Mouse (Mus musculus) midbrain, postnatal 0 days (tissue): ENCODE data around the gene Reps1. TPM values are rescaled to one million over a fixed set of nuclear protein-coding genes. Genes with fewer than 3 reads are reported as not detected.

Experiments used
- ATAC-seq: fragments of 200-750 bp; cut with Nextera tagmentation; 2 replicates; pipeline ENCODE4 v1.8.0; 2017; ENCODE audit warnings: moderate number of reproducible peaks, mild to moderate bottlenecking, moderate TSS enrichment, moderate library complexity; ENCODE audit not compliant: low FRiP score
- DNase-seq: peaks from one replicate; pipeline ENCODE4 v3.0.0-alpha.2; 2015; ENCODE audit warnings: low spot score
- H3K27ac ChIP-seq: fragments of 300-500 bp; sonication (generic); 2 replicates; pipeline ENCODE4 v1.5.1; 2014; ENCODE audit warnings: low read depth, mild to moderate bottlenecking, low read length, mixed read lengths
- H3K27me3 ChIP-seq: fragments of 300-500 bp; sonication (generic); 2 replicates; pipeline ENCODE4 v1.6.1; 2014; ENCODE audit warnings: low read length, control low read depth, mixed read lengths; ENCODE audit not compliant: insufficient read depth
- H3K36me3 ChIP-seq: fragments of 300-500 bp; sonication (generic); 2 replicates; pipeline ENCODE4 v1.6.1; 2014; ENCODE audit warnings: low read length, control low read depth, mixed read lengths; ENCODE audit not compliant: insufficient read depth
- H3K4me1 ChIP-seq: fragments of 300-500 bp; sonication (generic); 2 replicates; pipeline ENCODE4 v1.6.1; 2014; ENCODE audit warnings: mild to moderate bottlenecking, control low read depth, antibody characterized with exemption, low read length, mixed read lengths; ENCODE audit not compliant: insufficient read depth
- H3K4me2 ChIP-seq: fragments of 300-500 bp; sonication (generic); 2 replicates; pipeline ENCODE4 v1.6.1; 2014; ENCODE audit warnings: low read depth, mild to moderate bottlenecking, low read length, mixed read lengths; ENCODE audit not compliant: poor library complexity, severe bottlenecking
- H3K4me3 ChIP-seq: fragments of 300-500 bp; sonication (generic); 2 replicates; pipeline ENCODE4 v1.5.1; 2014; ENCODE audit warnings: low read depth, mild to moderate bottlenecking, low read length, moderate library complexity
- H3K9ac ChIP-seq: fragments of 300-500 bp; sonication (generic); replicated peaks from 2 replicates; pipeline ENCODE4 v1.6.1; 2014; ENCODE audit warnings: mild to moderate bottlenecking, low read length, moderate library complexity, mixed read lengths; ENCODE audit not compliant: poor library complexity, severe bottlenecking
- H3K9me3 ChIP-seq: fragments of 300-500 bp; sonication (generic); 2 replicates; pipeline ENCODE4 v1.6.1; 2016; ENCODE audit warnings: low read length, control low read depth
- CTCF ChIP-seq: IDR thresholded peaks from 2 replicates; pipeline ENCODE4 v1.5.1; 2016; ENCODE audit warnings: antibody characterized with exemption, mild to moderate bottlenecking
- WGBS: fragments of 180-500 bp; shearing (Covaris S2); extraction: QIAGEN DNeasy Blood & Tissue Kit; methylation state at CpG from one replicate; pipeline ENCODE4 v1.1.7; 2014; 5-methylcytosine and 5-hydroxymethylcytosine counted together
- polyA plus RNA-seq: library from polyadenylated mRNA; unstranded; fragments of >200 nt; fragmentation: Nextera tagmentation; extraction: Ambion mirVana; gene quantifications from 2 replicates; pipeline ENCODE4 v1.2.1, GENCODE M21; 2015
- total RNA-seq: library from RNA; depleted of rRNA; stranded (reverse); fragments of >200 nt; gene quantifications from 2 replicates; pipeline ENCODE4 v1.2.3, GENCODE M21; 2014

Gene Reps1
- total and polyA plus RNA-seq, 2 experiments from 2014 or later: 22.5 to 72.0 TPM

DNA sequence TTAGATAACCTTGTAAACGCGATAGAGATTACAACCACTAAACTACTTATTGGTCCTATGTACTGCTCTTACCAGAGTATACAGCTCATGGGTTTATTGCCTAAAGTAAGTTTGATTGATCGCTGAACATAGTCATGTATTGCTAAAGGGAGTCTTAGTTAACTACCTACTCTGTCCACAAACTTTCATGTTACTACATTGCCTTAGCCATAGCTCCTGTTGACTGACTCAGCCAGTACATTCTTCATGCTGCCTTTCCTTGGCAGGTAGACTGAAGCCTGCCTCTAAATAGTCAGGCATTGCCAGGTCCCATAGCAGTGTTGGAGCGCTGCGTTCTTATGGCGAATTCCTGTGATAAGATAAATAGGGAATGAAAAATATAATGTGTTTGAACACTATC is 20.2 kb downstream of the Reps1 start:
- Histone ChIP-seq H3K4me3 (no peak overlapping the region), H3K9me3 (no peaks in the 10 kb centered on the region), H3K36me3 (no peaks in the 10 kb centered on the region), H3K4me2 (no peak overlapping the region), H3K27ac (no peak overlapping the region), H3K27me3 (no peaks in the 10 kb centered on the region), H3K9ac (no peak overlapping the region), H3K4me1 (no peaks in the 10 kb centered on the region)
- WGBS: 96% methylated on average over 6 of the region's 6 CpGs
- no peak for TF ChIP-seq CTCF
- ATAC-seq (no peak), DNase-seq (no peak)

DNA sequence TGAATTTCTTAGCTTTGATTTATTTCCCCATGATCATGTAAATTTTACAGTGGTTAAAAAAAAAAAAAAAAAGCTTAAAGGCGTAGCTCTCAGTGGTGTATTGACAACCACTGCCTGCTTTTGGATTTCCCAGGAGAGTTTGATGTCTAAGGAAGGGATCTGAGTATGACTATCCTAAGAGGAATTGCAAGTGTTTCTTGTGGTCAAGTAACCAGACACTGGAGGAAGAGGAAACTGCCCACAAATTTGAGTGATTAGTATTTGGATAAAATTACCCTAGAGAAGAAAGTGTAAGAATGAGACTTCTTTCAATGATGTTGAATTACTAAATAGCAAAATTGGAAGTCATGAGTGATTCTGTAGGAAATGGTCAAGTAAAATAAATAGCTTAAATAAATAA is 25.9 kb downstream of the Reps1 start:
- no peak for DNase-seq
- H3K4me3 ChIP-seq: no peak overlapping the region
- no peak for TF ChIP-seq CTCF
- H3K4me1 ChIP-seq: no peaks in the 10 kb centered on the region
- no peak overlapping the region for H3K9ac ChIP-seq
- 76% methylated on average over 1 of the region's 1 CpGs for WGBS
- no peak for ATAC-seq
- H3K27me3 ChIP-seq: no peaks in the 10 kb centered on the region
- no peaks in the 10 kb centered on the region for H3K36me3 ChIP-seq
- H3K27ac ChIP-seq: no peak overlapping the region
- no peaks in the 10 kb centered on the region for H3K9me3 ChIP-seq
- H3K4me2 ChIP-seq: no peak overlapping the region

DNA sequence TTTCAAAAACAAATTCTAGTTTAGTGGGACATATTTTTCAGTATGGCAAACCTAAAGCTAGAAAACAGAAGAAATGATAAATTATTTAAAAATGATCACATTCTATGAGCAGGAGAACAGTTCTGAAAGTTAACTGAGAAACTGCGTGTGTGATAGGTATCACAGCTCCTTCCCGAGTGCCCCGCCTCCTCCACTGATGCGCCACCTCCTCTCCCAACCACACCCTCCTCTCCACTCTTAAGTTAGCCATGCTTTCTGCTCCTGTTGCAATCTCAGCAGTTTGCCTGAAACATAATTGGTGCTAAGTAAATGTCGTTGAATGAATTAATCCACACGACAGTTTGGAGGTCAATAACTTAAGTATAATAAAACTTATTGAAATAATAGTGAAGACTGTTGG is 27.1 kb downstream of the Reps1 start:
- ATAC-seq (no peak), DNase-seq (no peak)
- H3K4me1 ChIP-seq: no peaks in the 10 kb centered on the region
- H3K27me3 ChIP-seq: no peaks in the 10 kb centered on the region
- no peak overlapping the region for H3K9ac ChIP-seq
- no peak overlapping the region for H3K27ac ChIP-seq
- H3K4me2 ChIP-seq: no peak overlapping the region
- no peaks in the 10 kb centered on the region for H3K9me3 ChIP-seq
- no peak overlapping the region for H3K4me3 ChIP-seq
- no peak for TF ChIP-seq CTCF
- H3K36me3 ChIP-seq: no peaks in the 10 kb centered on the region
- 92% methylated on average over 6 of the region's 6 CpGs for WGBS

DNA sequence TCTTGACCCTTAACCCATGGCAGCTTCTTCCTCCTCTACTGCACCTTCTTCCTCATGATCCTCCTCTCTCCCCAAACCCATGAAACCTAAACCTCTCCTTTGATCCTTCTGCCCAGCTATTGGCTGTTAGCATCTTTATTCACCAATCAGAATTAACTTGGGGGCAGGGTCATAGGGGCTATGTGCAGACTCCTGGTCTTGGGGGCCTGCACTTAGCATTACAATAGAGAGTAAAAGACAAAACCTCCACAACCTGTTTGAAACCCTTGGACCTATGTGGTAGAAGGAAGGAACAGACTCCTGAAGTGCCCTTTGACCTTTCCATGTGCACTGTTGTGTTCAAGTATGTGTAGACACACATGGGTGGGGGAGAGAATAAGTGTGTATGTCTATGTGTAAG is 35.0 kb downstream of the Reps1 start:
- TF ChIP-seq CTCF: no peak
- H3K27me3 ChIP-seq: no peaks in the 10 kb centered on the region
- H3K4me1 ChIP-seq: no peaks in the 10 kb centered on the region

DNA sequence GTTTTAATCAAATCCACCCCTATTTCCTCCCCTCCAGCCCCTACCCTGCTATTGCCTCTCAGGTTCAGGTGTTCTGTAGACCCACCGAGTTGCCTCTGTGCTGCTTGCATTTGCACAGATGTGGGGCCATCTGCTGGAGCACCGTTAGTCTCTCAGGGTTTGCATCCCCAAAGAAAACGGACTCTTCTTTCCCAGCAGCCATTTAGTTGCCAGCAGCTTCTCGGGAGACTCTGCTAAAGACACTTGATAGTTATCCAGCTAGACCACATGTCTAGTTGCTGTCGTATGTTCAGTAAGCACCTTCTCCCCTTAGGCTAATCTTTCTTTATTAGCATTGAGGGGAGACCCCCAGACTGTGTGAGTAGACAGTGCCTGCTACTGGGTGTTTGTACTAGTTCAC is 46.5 kb downstream of the Reps1 start:
- DNase-seq: peak; percentile 4
- WGBS: 55% methylated on average over 5 of the region's 5 CpGs
- H3K9me3 ChIP-seq: no peaks in the 10 kb centered on the region
- no peaks in the 10 kb centered on the region for H3K27me3 ChIP-seq
- no peak overlapping the region for H3K4me3 ChIP-seq
- H3K4me1 ChIP-seq: no peaks in the 10 kb centered on the region
- H3K27ac ChIP-seq: no peak overlapping the region
- peak; percentile 44 for TF ChIP-seq CTCF
- no peak for ATAC-seq
- no peak overlapping the region for H3K4me2 ChIP-seq
- peaks cover 24% of the 10 kb centered on the region for H3K36me3 ChIP-seq
- no peak overlapping the region for H3K9ac ChIP-seq

More for the DNA sequence above, 35.0 kb downstream of the Reps1 start:
- H3K4me3 ChIP-seq: no peak overlapping the region
- no peak for DNase-seq
- H3K36me3 ChIP-seq: peaks cover 4% of the 10 kb centered on the region
- ATAC-seq: no peak
- no peak overlapping the region for H3K4me2 ChIP-seq
- no peak overlapping the region for H3K9ac ChIP-seq
- H3K9me3 ChIP-seq: no peaks in the 10 kb centered on the region
- no peak overlapping the region for H3K27ac ChIP-seq

DNA sequence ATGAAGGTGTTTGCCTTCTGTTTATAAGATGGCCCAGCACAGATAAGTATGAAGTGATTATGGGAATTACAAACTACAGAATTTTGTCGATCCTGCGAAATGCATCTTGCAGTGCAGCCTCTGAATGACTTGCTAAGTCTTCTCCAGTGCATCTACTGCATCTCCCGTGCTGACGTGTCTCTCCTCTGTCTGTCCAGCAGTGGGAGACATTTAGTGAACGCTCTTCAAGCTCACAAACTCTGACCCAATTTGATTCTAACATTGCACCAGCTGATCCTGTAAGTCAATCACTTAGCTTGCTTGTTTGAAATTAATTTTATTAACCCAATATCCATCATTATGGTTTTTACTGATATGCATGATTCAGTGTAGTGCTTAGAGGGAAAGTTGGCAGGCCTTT is 51.8 kb downstream of the Reps1 start:
- peaks cover 14% of the 10 kb centered on the region; the same call in 1 of the 2 replicates for H3K36me3 ChIP-seq
- H3K27ac ChIP-seq: no peak overlapping the region
- DNase-seq (peak; percentile 32), ATAC-seq (no peak)
- no peak overlapping the region for H3K4me2 ChIP-seq
- H3K9me3 ChIP-seq: no peaks in the 10 kb centered on the region
- H3K4me3 ChIP-seq: no peak overlapping the region
- no peak overlapping the region for H3K9ac ChIP-seq
- H3K4me1 ChIP-seq: no peaks in the 10 kb centered on the region
- H3K27me3 ChIP-seq: no peaks in the 10 kb centered on the region
- TF ChIP-seq CTCF: peak; percentile 65
- 76% methylated on average over 5 of the region's 5 CpGs for WGBS
